Mouse (Mus musculus): ENCODE measurements around the gene Tm7sf3.

DNA sequence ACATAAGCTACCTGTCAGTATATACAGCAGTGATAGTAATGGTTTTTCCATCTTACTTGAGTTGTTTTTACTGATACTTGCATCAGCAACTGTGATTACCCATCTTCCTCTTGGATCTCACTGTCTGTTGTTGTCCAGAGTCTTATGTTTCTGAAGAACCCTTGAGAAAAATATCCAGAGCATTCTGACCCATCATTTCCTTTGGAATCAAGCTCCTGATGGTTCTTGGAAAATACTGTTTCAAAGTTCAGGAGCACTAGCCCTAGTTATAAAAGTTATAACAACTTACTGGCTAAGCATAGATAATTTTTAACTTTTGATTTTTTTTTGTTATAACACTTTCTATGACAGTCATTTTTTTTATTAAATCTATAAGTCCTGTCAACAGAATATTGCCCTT, 8.8 kb upstream of the Tm7sf3 start:
- TF ChIP-seq POLR2A (IDR thresholded peaks at IDR 0.05; ENCODE audit: control insufficient read depth, low read depth, low read length) (no peak), CTCF (IDR thresholded peaks at IDR 0.05; ENCODE audit: control insufficient read depth, insufficient read depth, insufficient replicate concordance, low read depth, low read length) (no peak)
